ENCODE assay signal across 20 mouse cellular contexts in the genomic region with DNA sequence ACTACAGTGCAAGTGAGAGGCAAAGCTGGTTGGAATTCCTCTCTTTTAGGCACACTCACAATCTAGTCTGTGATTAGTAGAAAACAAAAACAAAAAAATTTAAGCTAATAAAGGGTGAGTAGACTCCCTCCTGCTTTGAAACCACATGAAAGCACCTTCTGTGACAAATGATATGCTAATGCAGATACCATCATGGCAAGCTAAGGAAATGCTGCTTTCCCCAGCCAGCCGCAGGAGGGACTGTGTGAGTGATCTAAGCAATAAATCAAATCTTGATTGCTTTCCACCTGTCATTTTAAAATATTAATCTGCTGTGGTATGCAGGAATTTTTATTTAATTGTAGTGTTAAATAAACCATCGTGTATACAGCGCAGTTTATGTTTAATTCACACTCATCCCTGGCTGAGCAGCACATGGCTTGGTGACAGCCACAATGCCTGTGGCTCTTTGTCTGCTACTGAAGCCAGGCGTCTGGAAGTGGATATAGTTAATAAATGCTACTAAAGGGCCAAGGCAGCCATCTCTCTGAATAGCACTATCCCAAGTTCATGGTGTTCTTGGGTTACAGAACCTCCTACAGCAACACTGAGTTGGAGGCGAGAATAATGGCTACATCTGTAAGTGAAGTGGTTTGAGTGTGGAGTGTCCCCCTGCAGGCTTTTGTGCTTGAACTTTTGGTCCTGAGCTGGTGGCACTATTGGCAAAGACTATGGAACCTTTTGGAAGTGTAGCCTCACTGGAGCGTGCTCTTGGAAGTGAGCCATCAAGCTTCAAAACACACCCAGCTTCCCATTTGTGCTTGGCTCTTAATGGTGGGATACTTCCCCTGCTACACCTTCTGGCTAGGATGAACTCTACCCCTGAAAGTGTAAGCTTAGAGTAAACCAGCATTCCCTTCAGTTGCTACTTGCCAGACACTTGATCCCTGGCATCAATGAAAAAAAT.
DNase-seq lines count a peak whose midpoint lies in the region; ATAC-seq and TF ChIP-seq lines count a peak whose summit lies in the region.
"Had no signal": no experiment of that assay in that cellular context is flagged by ENCODE, and none has a peak within 500 bp of the region (broad histone marks: within the 10 kb centered on the region; RNA-seq: fewer than 3 reads in every experiment).

No protein-coding gene starts in this region.

- no peaks in the 10 kb centered on the region for H3K27me3 ChIP-seq in forebrain, embryonic 15.5 days
- H3K27me3 ChIP-seq in forebrain, embryonic 11.5 days (ENCODE audit: control insufficient read depth, insufficient read depth, low read length), result no peaks in the 10 kb centered on the region
- H3K27me3 ChIP-seq in neural tube, embryonic 11.5 days (ENCODE audit: control insufficient read depth, insufficient read depth, low read length), result no peaks in the 10 kb centered on the region
- no peaks in the 10 kb centered on the region for H3K27me3 ChIP-seq in hindbrain, postnatal 0 days (ENCODE audit: insufficient read depth, low read length)

- TF ChIP-seq CTCF in hindbrain, postnatal 0 days (IDR thresholded peaks at IDR 0.05; ENCODE audit: low read depth), result no peak

- H3K4me1 ChIP-seq in forebrain, embryonic 15.5 days, result no peaks in the 10 kb centered on the region; the same call in 1 of the 2 replicates
- H3K4me1 ChIP-seq in forebrain, embryonic 11.5 days (replicated peaks; ENCODE audit: control insufficient read depth, insufficient read depth, low read length), result no peaks in the 10 kb centered on the region
- no peaks in the 10 kb centered on the region for H3K4me1 ChIP-seq in neural tube, embryonic 11.5 days (ENCODE audit: control insufficient read depth, insufficient read depth, low read length)
- no peaks in the 10 kb centered on the region for H3K4me1 ChIP-seq in hindbrain, postnatal 0 days (ENCODE audit: insufficient read depth, low read length)
- H3K4me1 ChIP-seq: heart, embryonic 10.5 days had no signal

- no peak overlapping the region for H3K4me2 ChIP-seq in forebrain, embryonic 15.5 days (replicated peaks)
- no peak overlapping the region for H3K4me2 ChIP-seq in forebrain, embryonic 11.5 days (ENCODE audit: low read depth, low read length, severe bottlenecking)
- no peak overlapping the region for H3K4me2 ChIP-seq in neural tube, embryonic 11.5 days (ENCODE audit: low read depth)
- H3K4me2 ChIP-seq in hindbrain, postnatal 0 days (ENCODE audit: low read depth, low read length), result no peak overlapping the region

- WGBS in forebrain, embryonic 15.5 days, result 39% methylated on average over 6 of the region's 6 CpGs
- WGBS in forebrain, embryonic 11.5 days, result 78% methylated on average over 6 of the region's 6 CpGs
- 70% methylated on average over 6 of the region's 6 CpGs for WGBS in neural tube, embryonic 11.5 days
- 43% methylated on average over 6 of the region's 6 CpGs for WGBS in hindbrain, postnatal 0 days

- no peaks in the 10 kb centered on the region for H3K9me3 ChIP-seq in forebrain, embryonic 15.5 days
- no peaks in the 10 kb centered on the region for H3K9me3 ChIP-seq in forebrain, embryonic 11.5 days (ENCODE audit: control insufficient read depth, low read length)
- no peaks in the 10 kb centered on the region for H3K9me3 ChIP-seq in neural tube, embryonic 11.5 days (ENCODE audit: control insufficient read depth, low read length)
- H3K9me3 ChIP-seq in hindbrain, postnatal 0 days (ENCODE audit: low read length), result no peaks in the 10 kb centered on the region
- H3K9me3 ChIP-seq: heart, embryonic 10.5 days had no signal

- DNase-seq in forebrain, embryonic 11.5 days (ENCODE audit: low spot score), result no peak
- no peak for DNase-seq in neural tube, embryonic 11.5 days (ENCODE audit: low spot score)
- DNase-seq in neural tube, embryonic 10.5 days (ENCODE audit: extremely low spot score, low spot score), result no peak
- DNase-seq in hindbrain, postnatal 0 days (ENCODE audit: low spot score), result peak; percentile 35
- no peak for DNase-seq in urinary bladder, adult 18-20 months (ENCODE audit: low spot score in 2 of 2)
- DNase-seq in retina, embryonic 14.5 days (ENCODE audit: low spot score), result no peak
- DNase-seq: adrenal gland, postnatal 10 days; gastrocnemius, postnatal 36 days; heart, postnatal 14 days; liver; lung, adult 2 months; thymus, adult 18-20 months had no signal

- no peaks in the 10 kb centered on the region for H3K36me3 ChIP-seq in forebrain, embryonic 15.5 days
- H3K36me3 ChIP-seq in forebrain, embryonic 11.5 days (ENCODE audit: control insufficient read depth, insufficient read depth, low read length), result no peaks in the 10 kb centered on the region
- H3K36me3 ChIP-seq in neural tube, embryonic 11.5 days (ENCODE audit: control insufficient read depth, insufficient read depth, low read length), result no peaks in the 10 kb centered on the region
- no peaks in the 10 kb centered on the region for H3K36me3 ChIP-seq in hindbrain, postnatal 0 days (ENCODE audit: insufficient read depth, low read length)
- H3K36me3 ChIP-seq: G1E; heart, embryonic 10.5 days had no signal

- peak overlapping the region; percentile 54 for H3K27ac ChIP-seq in forebrain, embryonic 15.5 days (replicated peaks)
- no peak overlapping the region for H3K27ac ChIP-seq in forebrain, embryonic 11.5 days (ENCODE audit: low read depth, low read length)
- no peak overlapping the region for H3K27ac ChIP-seq in neural tube, embryonic 11.5 days (ENCODE audit: low read depth, low read length)
- H3K27ac ChIP-seq in hindbrain, postnatal 0 days, result no peak overlapping the region
- H3K27ac ChIP-seq: heart, embryonic 10.5 days; kidney, postnatal 0 days; layer of hippocampus, adult 2 months; left cerebral cortex, adult 2 months had no signal

- H3K9ac ChIP-seq in forebrain, embryonic 15.5 days (replicated peaks), result no peak overlapping the region
- no peak overlapping the region for H3K9ac ChIP-seq in forebrain, embryonic 11.5 days (ENCODE audit: low read length)
- no peak overlapping the region for H3K9ac ChIP-seq in neural tube, embryonic 11.5 days (ENCODE audit: low read length)
- H3K9ac ChIP-seq in hindbrain, postnatal 0 days (replicated peaks; ENCODE audit: low read length), result no peak overlapping the region

- ATAC-seq in forebrain, embryonic 15.5 days (replicated peaks), result peak; percentile 92
- ATAC-seq in forebrain, embryonic 11.5 days (replicated peaks; ENCODE audit: low FRiP score), result no peak
- ATAC-seq in neural tube, embryonic 11.5 days (ENCODE audit: insufficient read depth, low FRiP score, low TSS enrichment), result 0 out of 2 replicates have a peak, but pooled peaks have one; percentile 31
- ATAC-seq in hindbrain, postnatal 0 days, result 0 out of 2 replicates have a peak, but pooled peaks have one; percentile 53
- ATAC-seq: intestine, embryonic 16.5 days had no signal

- H3K4me3 ChIP-seq in forebrain, embryonic 15.5 days, result no peak overlapping the region
- no peak overlapping the region for H3K4me3 ChIP-seq in forebrain, embryonic 11.5 days (ENCODE audit: low read depth, low read length)
- H3K4me3 ChIP-seq in neural tube, embryonic 11.5 days (ENCODE audit: low read depth, low read length), result no peak overlapping the region
- no peak overlapping the region for H3K4me3 ChIP-seq in hindbrain, postnatal 0 days (ENCODE audit: low read length)
- H3K4me3 ChIP-seq: heart, embryonic 10.5 days; layer of hippocampus, adult 2 months; left cerebral cortex, adult 2 months; myocyte had no signal
